Mouse (Mus musculus) leukemia stem cell, adult 10-12 weeks (primary cell): ENCODE measurements around the gene Alg5. TPM values are rescaled to one million over a fixed set of nuclear protein-coding genes. Genes with fewer than 3 reads are reported as not detected.

Source experiments
- polyA plus RNA-seq: library from polyadenylated mRNA; stranded (reverse); fragments of >175 nt; gene quantifications from 2 replicates; pipeline ENCODE4 v1.2.3, GENCODE M21; 2012; ENCODE audit warnings: low replicate concordance

The Alg5 gene
- polyA plus RNA-seq = 1.7 and 2.3 TPM in 2 replicates

DNA sequence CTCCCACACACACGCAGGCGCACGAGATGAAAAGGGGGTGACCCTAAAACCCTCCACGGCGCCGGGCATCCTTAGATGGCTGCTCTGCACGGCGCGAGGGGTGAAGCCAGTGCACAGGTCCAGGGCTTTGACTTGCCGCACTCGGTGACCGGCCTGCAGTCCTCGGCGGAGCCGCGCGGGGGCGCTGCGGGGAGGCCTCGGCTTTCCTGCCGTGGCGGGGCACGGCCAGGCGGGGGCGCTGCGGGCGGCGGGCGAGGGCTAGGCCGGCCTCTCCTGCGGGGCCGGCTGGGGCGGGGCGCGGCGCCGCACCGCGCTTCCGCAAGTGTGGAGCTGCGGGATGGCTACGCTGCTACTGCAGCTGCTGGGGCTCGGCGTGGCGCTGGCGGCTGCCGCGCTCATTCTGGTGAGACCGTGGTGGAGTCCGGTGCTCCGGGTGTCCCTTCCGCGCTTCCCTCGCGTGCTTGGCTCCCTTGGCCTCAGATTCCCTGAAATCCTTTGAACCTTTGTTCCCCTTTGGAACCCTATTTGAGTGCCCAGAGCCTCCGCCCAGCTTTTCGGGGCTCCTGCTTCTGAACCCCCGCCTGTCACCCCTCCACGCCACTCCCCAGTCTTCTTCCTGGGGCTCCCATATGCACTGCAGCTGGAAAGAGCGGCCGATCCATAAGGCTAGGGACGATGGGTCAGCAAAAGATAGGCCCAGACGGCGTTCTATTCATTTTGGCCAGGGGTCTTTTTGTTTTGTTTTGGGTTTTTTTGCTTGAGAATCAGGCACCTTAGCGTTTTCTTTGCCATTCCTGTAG lies at the start of gene Alg5, which contains the start of gene Exosc8:
Alg5 (plus strand) TSS at position 293 of the 800 bp plus-strand sequence.
Exosc8 (minus strand) TSS at position 147 of the 800 bp plus-strand sequence.

DNA sequence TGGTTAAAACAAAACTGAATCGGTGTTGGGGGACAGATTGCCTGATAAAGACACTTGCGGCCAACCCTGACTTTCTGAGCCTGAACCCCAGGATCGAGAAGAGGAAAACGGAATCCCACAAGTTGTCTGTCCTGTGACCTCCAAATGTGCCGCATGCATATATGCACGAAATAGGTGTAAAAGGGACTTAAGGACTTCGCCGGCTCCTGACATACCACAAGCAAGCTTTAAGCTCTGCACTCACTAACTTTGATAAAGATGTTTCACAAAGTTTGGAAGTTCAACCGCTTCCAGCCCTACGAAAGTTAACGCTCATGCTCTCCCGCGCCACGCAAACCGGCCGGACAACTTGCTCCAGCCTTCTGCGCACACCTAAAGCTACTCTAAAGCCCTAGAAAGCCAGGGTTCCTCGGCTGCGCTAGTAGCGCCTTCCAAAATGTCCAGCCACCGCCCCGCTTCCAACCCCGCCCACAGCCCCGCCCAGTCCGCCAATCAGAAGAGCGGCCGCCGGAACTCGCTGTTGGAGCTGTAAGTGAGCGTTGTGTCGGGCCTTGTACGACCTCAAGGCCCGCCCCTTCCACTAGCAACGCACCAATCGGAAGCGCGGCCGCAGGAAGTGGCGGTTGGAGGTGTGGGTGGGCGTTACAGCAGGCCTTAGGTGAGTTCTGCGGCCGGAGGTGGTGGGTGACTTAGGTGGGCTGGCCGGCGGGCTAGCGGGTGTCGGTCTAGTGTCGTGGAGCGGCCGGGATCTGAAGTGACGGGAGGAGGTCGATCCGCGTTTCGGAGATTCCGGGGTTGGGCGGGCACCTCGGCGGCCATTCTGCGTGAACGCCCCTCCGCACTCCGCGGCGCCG lies 42.9 kb upstream of the Alg5 start, which contains the start of gene Supt20:
Supt20 (plus strand) TSS at position 606 of the 854 bp plus-strand sequence.

GRCm38 (mm10) chr3:54714253-54714652 lies 21.1 kb upstream of the Alg5 start, which contains the start of gene Gm21958:
Gene Gm21958 (minus strand): TSS chr3:54714353.

GRCm38 (mm10) chr3:54755145-54756041 lies 20.1 kb downstream of the Alg5 start, which contains the start of gene Smad9:
Gene Smad9 (plus strand): TSS chr3:54755582.

Other genes starting within 250 kb of the Alg5 start
- gene Supt20, start 42.7 kb upstream of the Alg5 start, polyA plus RNA-seq = 3.1 and 10.8 TPM in 2 replicates
- not detected in 2 replicates for gene Gm21958, start 21.2 kb upstream of the Alg5 start, polyA plus RNA-seq
- gene Exosc8, start 146 bp upstream of the Alg5 start, polyA plus RNA-seq = 6.1 and 22.6 TPM in 2 replicates
- gene Smad9, start 20.0 kb downstream of the Alg5 start, polyA plus RNA-seq = not detected in 2 replicates
- 41.6 and 67.5 TPM in 2 replicates for gene Rfxap, start 72.3 kb downstream of the Alg5 start, polyA plus RNA-seq
- not detected in 2 replicates for gene Sertm1, start 180.3 kb downstream of the Alg5 start, polyA plus RNA-seq